Mouse (Mus musculus) right cerebral cortex, postnatal 10 days (tissue): ENCODE results near the gene Pdp2.
"Not testable (repeated sequence)": the region's sequence is repeated elsewhere in the genome, so short reads cannot be mapped to it uniquely, and the experiment has no call there.

ENCODE experiments used
- DNase-seq, 2 experiments: peaks; one replicate each; pipeline ENCODE4 v3.0.0; 2021; ENCODE audit warnings: low spot score in 2 of 2

The Pdp2 gene

GRCm38 (mm10) chr8:104631975-104632374 lies 40.7 kb downstream of the Pdp2 start:
- peak; percentile 25 to 28 for DNase-seq

DNA sequence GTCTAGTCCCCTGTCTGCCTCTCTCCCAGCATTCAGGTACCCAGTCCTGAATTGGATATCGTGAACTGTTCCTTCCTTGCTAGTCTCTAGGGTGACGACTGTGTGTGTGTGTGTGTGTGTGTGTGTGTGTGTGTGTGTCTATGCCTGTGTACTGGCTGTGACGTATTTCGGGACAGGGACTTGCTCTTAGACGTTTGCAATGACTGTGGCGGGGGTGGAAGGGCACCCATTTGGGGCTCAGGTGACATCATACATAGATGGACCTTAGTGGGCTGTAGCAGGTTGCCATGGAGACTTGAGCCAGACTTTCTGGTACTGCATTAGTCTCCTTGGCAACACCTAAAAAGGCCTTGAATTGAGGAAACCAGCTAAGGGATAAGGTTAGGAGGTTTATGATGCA lies 41.2 kb downstream of the Pdp2 start:
- peak; percentile 56 to 85 for DNase-seq

- DNase-seq = peak; percentile 16 to 22
Observed at GRCm38 (mm10) chr8:104633156-104633744, 42.0 kb downstream of the Pdp2 start.

DNA sequence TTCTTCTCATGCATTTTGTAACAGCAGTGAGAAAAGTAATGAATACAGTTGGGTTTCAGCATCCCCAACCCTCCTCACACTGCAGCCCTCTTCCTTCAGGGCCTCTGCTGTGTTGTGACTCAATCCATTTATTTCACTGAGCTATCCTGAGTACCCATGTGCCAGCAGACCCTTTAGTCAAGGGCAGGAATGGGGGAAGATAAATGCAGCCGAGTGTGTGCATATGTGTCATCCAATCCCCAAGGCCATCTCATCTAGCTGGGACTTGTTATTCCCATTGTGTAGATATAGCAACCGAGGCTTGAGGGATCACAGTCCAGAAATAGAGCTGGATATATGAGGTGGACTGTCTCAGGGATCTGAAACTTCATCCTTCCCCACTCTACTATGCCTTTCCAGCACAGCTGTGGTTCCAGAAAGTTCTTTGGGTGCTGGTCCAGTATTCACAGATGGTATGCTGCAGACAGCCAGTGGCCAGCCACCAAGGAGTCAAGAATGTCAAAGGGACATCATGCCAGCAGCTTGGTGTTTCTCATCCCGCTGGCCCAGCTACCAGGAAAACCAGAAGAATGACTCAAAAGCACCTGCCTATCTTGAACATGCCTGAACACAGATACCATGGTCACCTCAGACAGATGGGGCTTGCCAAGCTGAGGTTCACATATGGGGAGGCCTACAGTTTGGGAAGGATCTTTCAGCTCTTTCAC lies 43.9 kb downstream of the Pdp2 start:
- peak in 1 of 2 experiments; percentile 17 for DNase-seq

DNA sequence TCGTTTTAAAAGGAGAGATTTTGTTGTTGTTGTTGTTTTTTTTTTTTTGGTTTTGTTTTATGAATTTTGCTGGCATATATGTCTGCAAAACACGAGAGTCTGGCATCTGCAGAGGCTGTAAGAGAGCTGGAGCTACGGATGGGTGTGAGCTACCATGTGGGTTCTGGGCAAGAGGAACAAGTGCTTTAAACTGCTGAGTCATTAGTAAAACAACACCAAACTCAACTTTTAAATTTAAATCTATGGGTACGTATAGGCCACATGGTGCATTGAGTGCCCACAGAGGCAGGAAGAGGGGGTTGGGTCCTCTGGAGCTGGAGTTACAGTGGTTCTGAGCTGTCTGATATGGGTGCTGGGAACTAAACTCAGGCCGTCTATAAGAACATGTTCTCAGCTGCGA lies 46.8 kb downstream of the Pdp2 start:
- peak in 1 of 2 experiments; percentile 11 for DNase-seq

DNA sequence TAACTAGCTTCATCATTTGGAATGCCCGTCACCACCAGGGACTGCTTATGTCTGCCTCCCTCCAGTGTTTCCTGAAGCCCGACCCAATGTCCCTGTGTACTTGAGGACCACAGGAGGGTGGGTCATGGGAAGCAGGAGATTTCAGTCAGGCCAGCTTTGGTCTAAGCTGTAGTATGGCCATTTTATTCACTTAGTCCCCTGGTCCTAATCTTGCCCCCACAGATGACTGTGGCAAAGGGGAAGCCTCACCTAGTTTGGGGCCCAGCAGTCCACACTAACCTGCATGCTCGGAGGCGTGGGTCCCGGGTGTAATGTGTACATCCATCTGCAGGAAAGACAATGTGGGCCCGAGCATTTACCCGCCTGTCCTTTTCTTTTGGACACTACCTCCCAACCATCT lies 49.0 kb downstream of the Pdp2 start:
- peak in 1 of 2 experiments; percentile 18 for DNase-seq

- peak in 1 of 2 experiments; percentile 24 for DNase-seq
Observed at GRCm38 (mm10) chr8:104640831-104641370, 49.6 kb downstream of the Pdp2 start.

- peak; percentile 93 to 94 for DNase-seq
Observed at GRCm38 (mm10) chr8:104641426-104642323, 50.4 kb downstream of the Pdp2 start, which contains the start of gene Ciao2b. Gene Ciao2b, minus strand, starts transcription at chr8:104641965.

DNA sequence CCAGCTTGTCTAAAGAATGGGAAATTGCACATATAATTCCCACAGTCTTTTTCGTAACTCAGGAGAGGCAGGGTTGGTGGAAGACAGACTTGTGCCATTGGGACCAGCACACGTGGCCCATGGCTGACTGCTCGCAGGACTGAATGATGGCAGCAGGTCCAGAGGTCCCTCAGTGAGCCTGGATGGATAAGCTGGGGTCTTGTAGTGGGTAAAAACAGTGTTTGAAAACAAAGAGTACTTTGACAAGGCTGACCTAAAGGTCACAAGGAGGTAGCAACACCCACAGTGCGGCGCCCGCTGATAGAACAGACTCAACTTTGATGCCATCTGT lies 51.0 kb downstream of the Pdp2 start:
- DNase-seq = peak in 1 of 2 experiments; percentile 22

DNA sequence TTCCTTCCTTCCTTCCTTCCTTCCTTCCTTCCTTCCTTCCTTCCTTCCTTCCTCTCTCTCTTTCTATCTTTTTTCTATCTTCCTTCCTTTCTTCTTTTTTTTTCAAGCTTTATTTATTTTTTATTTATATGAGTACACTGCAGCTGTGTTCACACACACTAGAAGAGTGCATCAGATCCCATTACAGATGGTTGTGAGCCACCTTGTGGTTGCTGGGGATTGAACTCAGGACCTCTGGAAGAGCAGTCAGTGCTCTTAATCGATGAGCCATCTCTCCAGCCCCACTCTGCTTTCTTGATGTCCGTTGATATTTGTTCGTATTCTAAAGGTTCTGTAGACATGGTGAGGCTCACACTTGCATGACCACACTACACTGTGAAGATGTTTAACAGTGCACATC lies 52.9 kb downstream of the Pdp2 start:
- not testable (repeated sequence) for DNase-seq
